Mouse (Mus musculus) 416B (cell line): ENCODE results near the gene Rere.
"Not testable (repeated sequence)": the region's sequence is repeated elsewhere in the genome, so short reads cannot be mapped to it uniquely, and the experiment has no call there.

Source experiments
- DNase-seq: peaks from one replicate; pipeline ENCODE4 v3.0.0; 2011; ENCODE audit warnings: low read depth

Rere gene

GRCm38 (mm10) chr4:150254416-150254815 lies 27.0 kb upstream of the Rere start:
- no peak for DNase-seq

- no peak for DNase-seq
Observed at GRCm38 (mm10) chr4:150255181-150255580, 26.3 kb upstream of the Rere start.

GRCm38 (mm10) chr4:150257252-150258204 lies 23.9 kb upstream of the Rere start:
- DNase-seq, result peak; percentile 81

- DNase-seq, result no peak
Observed at GRCm38 (mm10) chr4:150258388-150258787, 23.1 kb upstream of the Rere start.

GRCm38 (mm10) chr4:150259577-150259976 lies 21.9 kb upstream of the Rere start:
- no peak for DNase-seq

- DNase-seq, result no peak
Observed at GRCm38 (mm10) chr4:150260111-150260510, 21.3 kb upstream of the Rere start.

DNA sequence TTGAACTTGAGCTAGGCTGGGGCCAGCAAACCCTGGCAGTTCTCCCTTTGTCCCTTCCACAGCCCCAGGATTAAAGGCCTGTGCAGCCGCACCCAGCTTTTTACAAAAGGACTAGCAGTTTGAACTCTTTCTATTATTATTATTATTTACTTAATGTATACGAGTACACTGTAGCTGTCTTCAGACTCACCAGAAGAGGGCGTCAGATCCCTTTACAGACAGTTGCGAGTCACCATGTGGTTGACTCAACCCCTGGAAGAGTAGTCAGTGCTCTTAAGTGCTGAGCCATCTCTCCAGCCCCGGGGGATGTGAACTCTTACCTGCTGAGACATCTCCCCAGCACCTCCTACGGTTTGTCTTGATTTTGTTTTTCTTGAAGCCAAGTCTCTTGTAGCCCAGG lies 20.7 kb upstream of the Rere start:
- DNase-seq, result peak; percentile 75

GRCm38 (mm10) chr4:150262301-150262700 lies 19.1 kb upstream of the Rere start:
- no peak for DNase-seq

- no peak for DNase-seq
Observed at GRCm38 (mm10) chr4:150264903-150265302, 16.5 kb upstream of the Rere start.

DNA sequence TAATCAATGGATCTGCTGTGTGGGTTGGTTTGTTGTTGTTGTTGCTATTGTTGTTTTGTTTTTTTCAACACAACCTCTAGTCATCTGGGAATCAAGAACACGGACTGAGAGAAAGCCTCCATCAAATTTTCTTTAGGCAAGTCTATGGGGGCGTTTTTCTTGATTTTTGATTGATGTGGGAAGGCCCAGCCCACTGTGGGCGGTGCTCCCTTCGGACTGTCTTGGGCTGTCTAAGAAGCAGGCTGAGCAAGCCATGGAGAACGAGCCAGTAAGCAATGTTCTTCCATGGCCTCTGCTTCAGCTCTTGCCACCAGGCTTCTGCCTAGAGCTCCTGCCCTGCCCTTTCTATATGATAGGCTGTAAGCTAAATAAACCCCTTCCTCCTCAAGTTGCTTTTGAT lies 16.0 kb upstream of the Rere start:
- no peak for DNase-seq

DNA sequence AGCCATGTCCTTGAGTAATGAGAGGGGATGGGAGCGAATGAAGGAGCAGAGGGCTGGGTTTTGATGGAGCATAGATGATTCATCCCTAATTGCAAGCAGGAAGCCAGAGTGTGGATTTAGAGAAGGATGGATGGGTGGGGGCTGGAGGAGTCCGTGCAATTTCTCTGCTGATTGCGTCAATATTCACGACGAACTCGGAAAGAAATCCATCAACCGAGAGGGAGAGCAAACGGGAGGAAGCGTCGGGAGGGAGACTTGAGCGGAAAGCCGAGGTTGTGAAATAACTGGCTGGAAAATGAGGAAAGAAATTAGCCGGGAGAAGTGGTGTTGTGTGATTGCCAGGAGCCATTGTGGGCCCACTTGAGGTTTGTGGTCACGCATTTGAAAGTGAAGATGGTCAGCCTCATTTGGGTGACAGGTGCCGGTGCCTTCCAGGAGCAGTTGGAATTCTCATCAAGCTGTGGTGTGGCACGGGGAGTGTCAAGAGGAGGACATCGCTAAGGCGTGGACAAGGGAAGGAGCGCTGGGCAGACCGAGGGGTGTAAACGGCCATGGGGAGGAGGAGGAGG lies 14.7 kb upstream of the Rere start:
- DNase-seq, result no peak

DNA sequence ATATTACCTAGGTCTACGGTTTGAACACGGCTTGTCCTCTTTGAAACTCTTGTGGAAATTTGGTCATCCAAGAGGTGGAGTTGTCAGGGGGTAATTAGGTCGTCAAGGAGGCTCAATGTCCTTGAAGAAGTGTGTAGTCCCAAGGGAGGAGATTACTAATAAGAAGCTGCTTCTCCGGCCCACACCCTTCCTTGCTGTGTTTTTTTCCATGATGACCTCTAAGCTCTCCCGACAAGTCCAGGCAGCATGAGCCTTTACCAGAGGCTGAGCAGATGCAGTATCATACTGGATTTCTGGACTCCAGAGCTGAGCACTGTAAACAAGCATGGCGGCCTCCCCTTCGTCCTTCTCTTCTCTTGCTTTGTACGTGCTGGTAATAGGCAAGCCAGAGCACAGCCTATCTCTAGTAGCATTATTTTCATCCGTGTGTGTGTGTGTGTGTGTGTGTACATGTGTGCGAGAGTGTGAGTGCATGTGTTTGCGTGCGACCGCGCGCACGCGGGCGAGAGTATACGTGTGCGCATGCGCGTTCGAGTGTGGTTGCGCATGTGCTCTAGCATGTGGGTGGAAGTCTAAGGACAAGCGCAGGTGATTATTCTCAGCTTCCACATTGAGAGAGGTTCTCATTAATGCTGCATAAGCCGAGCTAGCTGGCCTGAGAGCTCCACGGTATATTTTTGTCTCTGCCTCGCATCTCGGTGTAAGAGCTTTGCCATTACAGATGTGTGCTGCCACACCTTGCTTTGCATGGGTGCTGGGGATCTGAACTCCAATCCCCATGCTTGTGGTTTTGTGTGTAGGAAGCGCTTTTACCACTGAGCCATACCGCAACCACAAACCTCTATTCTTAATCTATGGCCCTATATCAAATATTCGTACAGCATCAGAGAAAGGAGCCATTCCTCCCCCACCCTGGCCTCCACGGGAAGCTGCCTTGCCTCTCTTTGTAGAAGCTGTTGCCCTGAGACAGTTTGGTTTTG lies 12.5 kb upstream of the Rere start:
- peak; percentile 81 for DNase-seq

GRCm38 (mm10) chr4:150269679-150270078 lies 11.8 kb upstream of the Rere start:
- DNase-seq, result peak; percentile 71

GRCm38 (mm10) chr4:150270718-150271117 lies 10.7 kb upstream of the Rere start:
- not testable (repeated sequence) for DNase-seq

GRCm38 (mm10) chr4:150272725-150273124 lies 8.7 kb upstream of the Rere start:
- peak; percentile 77 for DNase-seq

DNA sequence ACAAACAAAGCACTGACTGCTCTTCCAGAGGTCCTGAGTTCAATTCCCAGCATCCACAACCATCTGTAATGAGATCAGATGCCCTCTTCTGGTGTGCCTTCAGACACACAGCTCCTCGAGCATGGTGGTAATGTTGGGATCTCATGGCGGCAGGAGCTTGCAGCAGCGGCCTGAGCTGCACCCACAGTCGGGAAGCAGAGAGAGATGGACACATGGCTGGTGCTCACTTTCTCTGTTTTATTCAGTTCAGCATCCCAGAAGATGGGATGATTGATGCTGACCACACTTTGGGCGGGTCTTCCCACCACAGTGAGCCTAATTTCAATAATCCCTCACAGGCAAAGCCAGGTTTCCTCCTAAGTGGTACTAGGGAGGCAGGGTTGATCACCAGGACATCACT lies 5.9 kb upstream of the Rere start:
- DNase-seq, result no peak

GRCm38 (mm10) chr4:150279336-150279735 lies 2.1 kb upstream of the Rere start:
- not testable (repeated sequence) for DNase-seq

- no peak for DNase-seq
Observed at GRCm38 (mm10) chr4:150280002-150280401, 1.4 kb upstream of the Rere start.

DNA sequence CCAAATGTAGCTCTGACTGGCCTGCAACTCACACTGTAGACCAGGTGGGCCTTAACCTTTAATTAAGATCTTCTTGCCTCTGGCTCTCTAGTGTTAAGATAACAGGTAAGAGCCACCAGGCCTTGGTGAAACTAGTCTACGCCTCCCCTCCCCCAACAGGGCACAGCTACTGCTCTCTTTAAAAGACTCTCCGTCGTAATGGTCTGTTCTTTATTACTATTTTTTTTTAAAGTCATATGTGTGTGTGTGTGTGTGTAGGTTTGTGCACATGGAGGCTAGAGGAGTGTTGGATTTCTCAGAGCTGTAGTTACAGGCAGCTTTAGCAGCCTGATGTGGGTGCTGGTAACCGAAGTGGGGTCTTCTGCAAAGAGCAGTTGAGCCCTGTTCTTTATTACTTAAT lies 987 bp upstream of the Rere start:
- DNase-seq, result no peak

DNA sequence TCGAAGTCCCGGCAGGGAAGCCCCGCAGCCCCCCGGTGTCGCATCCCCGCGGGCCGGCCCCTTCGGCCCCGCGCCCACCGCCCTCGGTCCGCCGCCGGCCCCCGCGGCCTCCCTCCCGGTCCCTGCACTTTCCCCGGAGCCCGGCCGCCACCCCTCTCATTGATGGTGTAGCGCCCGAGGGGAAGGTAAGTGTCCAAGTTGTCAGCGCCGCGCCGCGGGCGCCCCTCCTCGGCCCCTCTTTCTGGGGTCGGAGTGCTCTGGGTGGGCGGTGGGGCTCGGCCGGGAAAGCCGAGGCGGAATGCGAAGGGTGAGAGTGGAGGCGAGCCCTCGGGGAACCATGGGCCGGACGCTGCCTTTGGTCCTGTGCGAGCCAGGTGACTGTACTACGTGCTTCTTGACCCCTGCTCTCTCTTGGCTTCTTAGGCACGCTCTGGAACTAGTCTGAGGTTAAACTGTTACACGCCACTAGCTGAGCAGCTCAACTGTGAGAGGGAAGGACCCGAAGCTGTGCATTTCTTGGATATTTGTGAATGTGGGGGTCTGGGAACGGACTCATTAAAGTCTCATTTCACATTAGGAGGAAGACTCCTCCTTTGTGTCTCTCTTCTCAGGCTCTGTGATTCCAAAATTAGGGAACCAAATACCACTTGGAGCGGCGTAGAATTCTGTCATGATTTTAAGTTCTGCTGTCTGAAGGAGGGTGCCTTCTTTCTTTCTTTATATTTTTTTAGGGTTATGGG lies 615 bp downstream of the Rere start:
- peak; percentile 58 for DNase-seq

DNA sequence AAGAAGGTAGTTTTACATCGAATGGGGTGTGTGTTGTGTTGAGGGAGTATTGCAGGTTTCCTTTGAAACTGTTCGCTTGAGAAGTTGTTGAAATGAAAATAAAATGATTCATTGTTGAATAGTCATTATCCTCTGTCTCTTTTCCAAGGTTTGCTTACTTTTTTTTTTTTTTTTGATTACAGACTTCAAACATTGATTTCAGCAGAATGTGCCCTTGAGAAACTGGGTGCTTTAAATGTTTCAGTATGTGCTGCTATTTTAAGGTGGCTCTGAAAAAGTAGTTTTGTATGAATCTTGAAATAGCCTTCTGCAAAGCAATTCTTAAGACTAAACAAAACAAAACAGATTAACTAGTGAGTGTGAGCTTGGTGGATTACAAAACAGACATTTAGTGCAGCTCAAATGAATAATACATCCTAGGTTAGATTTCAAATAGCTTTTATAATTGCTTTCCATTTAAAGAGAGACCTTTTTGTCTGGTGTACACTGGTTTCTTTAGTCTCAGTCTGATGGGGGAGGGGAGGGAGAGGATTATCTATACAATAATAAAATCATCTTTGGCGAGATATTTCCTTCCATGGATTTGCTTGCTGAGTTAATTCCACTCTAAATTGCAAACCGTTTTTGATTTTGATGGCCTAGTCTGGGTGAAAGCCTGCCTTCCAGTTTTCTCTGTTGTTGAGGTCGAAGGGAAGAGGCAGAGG lies 1.3 kb downstream of the Rere start:
- no peak for DNase-seq
